Mouse (Mus musculus) spleen, adult 2 months (tissue): Measurements from ENCODE around the gene Cep68.

Experiments
- CTCF ChIP-seq: fragments of 200-500 bp; IDR thresholded peaks from 2 replicates; pipeline ENCODE4 v1.5.1; 2011; ENCODE audit warnings: mild to moderate bottlenecking, inconsistent platforms; ENCODE audit not compliant: insufficient read depth, insufficient read length, insufficient replicate concordance; ENCODE audit errors: extremely low read depth
- POLR2A ChIP-seq: fragments of 200-500 bp; IDR thresholded peaks from 2 replicates; pipeline ENCODE4 v1.6.1; 2011; ENCODE audit warnings: low read depth, low read length, inconsistent platforms

GRCm38 (mm10) chr11:20247146-20247855 lies 1.9 kb downstream of the Cep68 start:
- TF ChIP-seq POLR2A, result no peak
- no peak for TF ChIP-seq CTCF
